Mouse (Mus musculus) CH12.LX (cell line): ENCODE measurements at regions not wholly inside any gene's neighbourhood (a gene's known extent, or its start where the extent isn't known, plus 50 kb on each side); places are given as distances from the start of the nearest gene placed in this dataset.

ENCODE experiments used
- BHLHE40 ChIP-seq: IDR thresholded peaks from 2 replicates; pipeline ENCODE4 v1.6.1; 2011; ENCODE audit warnings: mild to moderate bottlenecking, low read depth, low read length, improper control_type of control experiment
- CTCF ChIP-seq, 2 experiments: IDR thresholded peaks in 1 of 2; conservative IDR thresholded peaks in 1 of 2; 2 replicates each; pipeline ENCODE4 v1.5.1; 2011 to 2012; ENCODE audit warnings: low read depth in 2 of 2, low read length in 2 of 2, improper control_type of control experiment in 1 of 2, inconsistent platforms in 1 of 2, mild to moderate bottlenecking in 1 of 2, moderate library complexity in 1 of 2
- E2F4 ChIP-seq: IDR thresholded peaks from 2 replicates; pipeline ENCODE4 v1.6.1; 2011; ENCODE audit warnings: low read depth, low read length, improper control_type of control experiment; ENCODE audit not compliant: insufficient replicate concordance
- EP300 ChIP-seq: IDR thresholded peaks from 2 replicates; pipeline ENCODE4 v1.6.1; 2011; ENCODE audit warnings: low read length, improper control_type of control experiment
- MYC ChIP-seq: IDR thresholded peaks from 2 replicates; pipeline ENCODE4 v1.6.1; 2011; ENCODE audit warnings: low read depth, mild to moderate bottlenecking, improper control_type of control experiment, low read length
- POLR2A ChIP-seq: IDR thresholded peaks from 2 replicates; pipeline ENCODE4 v1.6.1; 2011; ENCODE audit warnings: low read depth, mild to moderate bottlenecking, improper control_type of control experiment, low read length
- SMC3 ChIP-seq: IDR thresholded peaks from 2 replicates; pipeline ENCODE4 v1.6.1; 2011; ENCODE audit warnings: low read depth, low read length, improper control_type of control experiment
- TCF12 ChIP-seq: IDR thresholded peaks from 2 replicates; pipeline ENCODE4 v1.6.1; 2014; ENCODE audit warnings: low read depth, mild to moderate bottlenecking, inconsistent platforms, low read length, improper control_type of control experiment
- UBTF ChIP-seq: IDR thresholded peaks from 2 replicates; pipeline ENCODE4 v1.6.1; 2012; ENCODE audit warnings: low read depth, mild to moderate bottlenecking, inconsistent platforms, low read length, improper control_type of control experiment, moderate library complexity
- USF2 ChIP-seq: conservative IDR thresholded peaks from 2 replicates; pipeline ENCODE4 v1.6.1; 2011; ENCODE audit warnings: low read depth, low read length, improper control_type of control experiment

DNA sequence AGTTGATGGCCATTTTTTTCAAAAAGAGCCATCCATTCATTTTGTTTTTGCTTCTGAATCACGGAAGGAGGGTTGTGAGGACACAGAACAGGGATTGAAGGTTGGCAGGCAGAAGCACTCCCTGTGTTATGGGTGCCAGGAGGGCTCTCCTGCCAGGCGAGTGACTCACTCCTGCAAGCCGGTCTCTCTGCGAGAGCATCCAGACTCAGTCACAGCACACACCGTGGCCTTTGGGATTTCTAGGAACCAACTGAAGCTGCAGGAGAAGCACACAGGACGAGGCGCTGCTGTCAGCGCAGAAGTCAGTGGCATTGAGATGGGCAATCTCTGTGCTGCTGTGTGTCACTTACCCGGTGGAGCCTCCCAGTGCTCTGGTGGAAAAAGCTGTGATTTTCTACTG is 66.5 kb upstream of the 4930432M17Rik start:
- TF ChIP-seq TCF12 (no peak), POLR2A (no peak), E2F4 (no peak), UBTF (no peak), EP300 (no peak), USF2 (no peak), CTCF (conservative IDR thresholded peaks at IDR 0.05 in 1 of 2, IDR thresholded peaks at IDR 0.05 in 1 of 2; ENCODE audit: low read depth in 2 of 2, low read length in 2 of 2) (no peak), MYC (no peak), BHLHE40 (no peak), SMC3 (no peak)
